Comparison of ENCODE assay signal across 8 mouse cellular contexts in genomic region chr8:94385506-94386213, GRCm38 (mm10). TPM values are rescaled to one million over a fixed set of nuclear protein-coding genes. Genes with fewer than 3 reads are reported as not detected.
DNase-seq lines count a peak whose midpoint lies in the region; ATAC-seq and TF ChIP-seq lines count a peak whose summit lies in the region.

No protein-coding gene starts in this region.

- no peaks in the 10 kb centered on the region for H3K27me3 ChIP-seq in heart, embryonic 14.5 days (ENCODE audit: control insufficient read depth, insufficient read depth, low read length)
- no peaks in the 10 kb centered on the region for H3K27me3 ChIP-seq in heart, postnatal 0 days (ENCODE audit: control insufficient read depth, insufficient read depth, low read length)

- no peak for TF ChIP-seq EP300 in heart, postnatal 0 days (IDR thresholded peaks at IDR 0.05; ENCODE audit: low read depth)

- intact Hi-C loops in gastrocnemius, postnatal 36 days (cut with DNase I), result no loop called here

- WGBS in heart, embryonic 14.5 days, result 25% methylated on average over 20 of the region's 20 CpGs
- WGBS in heart, postnatal 0 days, result 26% methylated on average over 20 of the region's 20 CpGs
- 34% methylated on average over 20 of the region's 20 CpGs for WGBS in macrophage (ENCODE audit: missing documents)

- no peak for DNase-seq in heart, adult 9 months (ENCODE audit: low spot score in 2 of 2)
- DNase-seq in heart, postnatal 0 days (ENCODE audit: low spot score), result no peak
- DNase-seq in gastrocnemius, postnatal 36 days, result no peak
- DNase-seq in layer of hippocampus, adult 18-20 months (ENCODE audit: low spot score in 2 of 2), result no peak

- no peak; the same call in 1 of the 2 replicates for ATAC-seq in heart, embryonic 14.5 days (ENCODE audit: insufficient number of reproducible peaks, insufficient read depth, low FRiP score, low read depth)
- peak; percentile 19 for ATAC-seq in activated CD4-positive, CD25-positive, alpha-beta regulatory T cell, adult 4 months
- ATAC-seq in heart, postnatal 0 days (ENCODE audit: insufficient read depth, low read depth), result peak; percentile 11
- ATAC-seq in megakaryocyte-erythroid progenitor cell, adult 5-6 weeks (replicated peaks; ENCODE audit: low FRiP score, low TSS enrichment, poor library complexity, severe bottlenecking), result no peak

- peaks cover 16% of the 10 kb centered on the region for H3K36me3 ChIP-seq in heart, embryonic 14.5 days (ENCODE audit: control insufficient read depth, insufficient read depth, low read length)
- peaks cover 16% of the 10 kb centered on the region for H3K36me3 ChIP-seq in heart, postnatal 0 days (replicated peaks; ENCODE audit: control insufficient read depth, insufficient read depth, low read length)
- peaks cover 15% of the 10 kb centered on the region for H3K36me3 ChIP-seq in macrophage (ENCODE audit: inconsistent target)

- no peaks in the 10 kb centered on the region for H3K9me3 ChIP-seq in heart, embryonic 14.5 days (ENCODE audit: control insufficient read depth, low read length)
- H3K9me3 ChIP-seq in heart, postnatal 0 days (replicated peaks; ENCODE audit: control insufficient read depth, low read length), result no peaks in the 10 kb centered on the region

- peaks cover 41% of the 10 kb centered on the region for H3K79me2 ChIP-seq in macrophage (ENCODE audit: inconsistent target)

- peak overlapping the region; percentile 84 for H3K4me2 ChIP-seq in heart, embryonic 14.5 days (ENCODE audit: low read length)
- peak overlapping the region; percentile 70 for H3K4me2 ChIP-seq in heart, postnatal 0 days (ENCODE audit: low read depth, low read length)

- peak overlapping the region; percentile 78 to 90 for H3K4me3 ChIP-seq in heart, embryonic 14.5 days (ENCODE audit: control insufficient read depth in 1 of 2, insufficient read depth in 1 of 2, low read depth in 1 of 2, low read length in 2 of 2)
- peak overlapping the region; percentile 75 for H3K4me3 ChIP-seq in heart, postnatal 0 days (ENCODE audit: low read depth, low read length)
- peak overlapping the region; percentile 90 for H3K4me3 ChIP-seq in macrophage (ENCODE audit: inconsistent target)

- peak overlapping the region; percentile 60 to 68 for H3K27ac ChIP-seq in heart, embryonic 14.5 days (replicated peaks in 1 of 2; ENCODE audit: control insufficient read depth in 1 of 2, insufficient read depth in 1 of 2, low read depth in 2 of 2, low read length in 2 of 2)
- H3K27ac ChIP-seq in heart, postnatal 0 days (ENCODE audit: low read depth), result peak overlapping the region; percentile 84
- peak overlapping the region; percentile 69 for H3K27ac ChIP-seq in macrophage

- peaks cover 2 to 14% of the 10 kb centered on the region in 2 experiments; a peak in 2 of 4 replicates for H3K4me1 ChIP-seq in heart, embryonic 14.5 days (ENCODE audit: control insufficient read depth in 2 of 2, insufficient read depth in 2 of 2, low read length in 2 of 2)
- no peaks in the 10 kb centered on the region for H3K4me1 ChIP-seq in heart, postnatal 0 days (ENCODE audit: control insufficient read depth, insufficient read depth)

- H3K9ac ChIP-seq in heart, embryonic 14.5 days (ENCODE audit: low read length), result peak overlapping the region; percentile 95
- peak overlapping the region; percentile 79 for H3K9ac ChIP-seq in heart, postnatal 0 days (replicated peaks; ENCODE audit: low read depth, low read length)

- no peak for TF ChIP-seq CTCF in heart, postnatal 0 days (IDR thresholded peaks at IDR 0.05; ENCODE audit: low read depth)

RNA-seq across cellular contexts. Expression of gene Herpud1, which starts 0.6 kb away (rescaled TPM):
- 99.7 and 105 TPM in 2 replicates for polyA plus RNA-seq in heart, embryonic 14.5 days (2014; fragmentation: Nextera tagmentation; extraction: Ambion mirVana)
- polyA plus RNA-seq in activated CD4-positive, CD25-positive, alpha-beta regulatory T cell, adult 4 months (2017; shearing (Covaris generic)), result 100 to 1,000 TPM in 1 of 2 experiments, 10 to 100 TPM in 1; 99.9 to 115 TPM
- total RNA-seq in heart, postnatal 0 days (2014; rRNA removed; ENCODE audit: low replicate concordance), result 177 and 179 TPM in 2 replicates
- 131 and 159 TPM in 2 replicates for polyA plus RNA-seq in heart, postnatal 0 days (2015; fragmentation: Nextera tagmentation; extraction: Ambion mirVana)
- 10 to 100 TPM in 24 of 26 experiments, 1 to 10 TPM in 2; 2.6 to 62.7 (median 40.8) TPM for total RNA-seq in macrophage (2018; cell fraction: chromatin; rRNA removed)
- 10 to 100 TPM; 15.8 to 48.4 (median 33.5) TPM for total RNA-seq in macrophage (2018; cell fraction: cytosol; rRNA removed)
- total RNA-seq in macrophage (2018; cell fraction: nucleus; rRNA removed), result 10 to 100 TPM in 25 of 26 experiments, 1 to 10 TPM in 1; 8.9 to 81.8 (median 51.0) TPM
- polyA plus RNA-seq in macrophage (2018), result 10.5 to 51.9 TPM (median 22.0 TPM) in 3 replicates
- 100 to 1,000 TPM in 1 of 2 experiments, 10 to 100 TPM in 1; 93.3 to 102 TPM for total RNA-seq in gastrocnemius, postnatal 36 days (2021)
- 31.8 and 41.0 TPM in 2 replicates for total RNA-seq in megakaryocyte-erythroid progenitor cell, adult 5-6 weeks (2014; fragmentation: Nextera tagmentation)
- total RNA-seq in megakaryocyte-erythroid progenitor cell, adult 5-6 weeks (2017), result 43.7 and 50.8 TPM in 2 replicates
- total RNA-seq in layer of hippocampus, adult 18-20 months (2021), result 10 to 100 TPM; 66.6 to 76.8 TPM

RNA-seq across cellular contexts. Expression of gene Nlrc5, which starts 48.5 kb away (rescaled TPM):
- polyA plus RNA-seq in heart, embryonic 14.5 days (2014; fragmentation: Nextera tagmentation; extraction: Ambion mirVana), result 0.19 and 0.35 TPM in 2 replicates
- polyA plus RNA-seq in activated CD4-positive, CD25-positive, alpha-beta regulatory T cell, adult 4 months (2017; shearing (Covaris generic)), result 100 to 1,000 TPM; 141 to 153 TPM
- 3.1 and 3.5 TPM in 2 replicates for total RNA-seq in heart, postnatal 0 days (2014; rRNA removed; ENCODE audit: low replicate concordance)
- 0.11 and 0.51 TPM in 2 replicates for polyA plus RNA-seq in heart, postnatal 0 days (2015; fragmentation: Nextera tagmentation; extraction: Ambion mirVana)
- 1,000 to 10,000 TPM in 12 of 26 experiments, 100 to 1,000 TPM in 14; 325 to 1,572 (median 997) TPM for total RNA-seq in macrophage (2018; cell fraction: chromatin; rRNA removed)
- total RNA-seq in macrophage (2018; cell fraction: cytosol; rRNA removed), result 100 to 1,000 TPM in 7 of 26 experiments, 10 to 100 TPM in 19; 29.3 to 146 (median 56.2) TPM
- 100 to 1,000 TPM; 178 to 905 (median 451) TPM for total RNA-seq in macrophage (2018; cell fraction: nucleus; rRNA removed)
- 28.0 to 62.9 TPM (median 33.5 TPM) in 3 replicates for polyA plus RNA-seq in macrophage (2018)
- total RNA-seq in gastrocnemius, postnatal 36 days (2021), result under 1 TPM; 0.38 to 0.57 TPM
- total RNA-seq in megakaryocyte-erythroid progenitor cell, adult 5-6 weeks (2014; fragmentation: Nextera tagmentation), result 39.9 and 47.6 TPM in 2 replicates
- total RNA-seq in megakaryocyte-erythroid progenitor cell, adult 5-6 weeks (2017), result 25.4 and 30.9 TPM in 2 replicates
- 1 to 10 TPM in 1 of 2 experiments, under 1 TPM in 1; 0.30 to 1.1 TPM for total RNA-seq in layer of hippocampus, adult 18-20 months (2021)

RNA-seq across cellular contexts. Expression of gene Slc12a3, which starts 56.7 kb away (rescaled TPM):
- not detected in 2 replicates for polyA plus RNA-seq in heart, embryonic 14.5 days (2014; fragmentation: Nextera tagmentation; extraction: Ambion mirVana)
- not detected for polyA plus RNA-seq in activated CD4-positive, CD25-positive, alpha-beta regulatory T cell, adult 4 months (2017; shearing (Covaris generic))
- 0.58 TPM in 1 of 2 replicates, not detected in the other for total RNA-seq in heart, postnatal 0 days (2014; rRNA removed; ENCODE audit: low replicate concordance)
- polyA plus RNA-seq in heart, postnatal 0 days (2015; fragmentation: Nextera tagmentation; extraction: Ambion mirVana), result 0.07 and 0.14 TPM in 2 replicates
- 1 to 10 TPM in 1 of 26 experiments, under 1 TPM in 18, not detected in 7; 0.18 to 1.9 (median 0.37) TPM for total RNA-seq in macrophage (2018; cell fraction: chromatin; rRNA removed)
- total RNA-seq in macrophage (2018; cell fraction: cytosol; rRNA removed), result not detected
- total RNA-seq in macrophage (2018; cell fraction: nucleus; rRNA removed), result under 1 TPM in 12 of 26 experiments, not detected in 14; 0.17 to 0.72 (median 0.34) TPM
- polyA plus RNA-seq in macrophage (2018), result not detected in 3 replicates
- not detected for total RNA-seq in gastrocnemius, postnatal 36 days (2021)
- total RNA-seq in megakaryocyte-erythroid progenitor cell, adult 5-6 weeks (2014; fragmentation: Nextera tagmentation), result 0.12 and 1.8 TPM in 2 replicates
- not detected in 2 replicates for total RNA-seq in megakaryocyte-erythroid progenitor cell, adult 5-6 weeks (2017)
- total RNA-seq in layer of hippocampus, adult 18-20 months (2021), result under 1 TPM; 0.25 to 0.46 TPM

Comparison
In these comparisons a context has a peak if more than half of its experiments do, and no peak if none do; other contexts are left out.
1. ATAC-seq: peak in activated CD4-positive, CD25-positive, alpha-beta regulatory T cell, adult 4 months (single experiment) and heart, postnatal 0 days (single experiment); none in heart, embryonic 14.5 days (single experiment) and megakaryocyte-erythroid progenitor cell, adult 5-6 weeks (single experiment).
2. Peak in every context shown above with its lines, with median percentiles within 50 percentile points of each other: H3K27ac ChIP-seq and H3K4me3 ChIP-seq.